Mouse (Mus musculus): Measurements from ENCODE around the gene Lyl1.

GRCm38 (mm10) chr8:84705960-84706359, 4.7 kb downstream of the Lyl1 start:
- TF ChIP-seq POLR2AphosphoS2 (IDR thresholded peaks at IDR 0.05; ENCODE audit: low read length) (no peak), MAX (IDR thresholded peaks at IDR 0.05; ENCODE audit: low read length) (no peak), USF2 (IDR thresholded peaks at IDR 0.05; ENCODE audit: borderline replicate concordance in 1 of 2, insufficient read depth in 1 of 2, low read depth in 1 of 2, low read length in 2 of 2) (no peak), POLR2A (IDR thresholded peaks at IDR 0.05; ENCODE audit: control insufficient read depth in 1 of 2, insufficient read depth in 1 of 2, low read depth in 1 of 2, low read length in 2 of 2, poor library complexity in 1 of 2) (no peak)
